Mouse (Mus musculus) CH12.LX (cell line): Measurements from ENCODE around the gene Ccdc88b.

Experiments
- MAZ ChIP-seq: IDR thresholded peaks from 2 replicates; pipeline ENCODE4 v1.6.1; 2012; ENCODE audit warnings: low read depth, mild to moderate bottlenecking, inconsistent platforms, low read length, improper control_type of control experiment, moderate library complexity
- POLR2A ChIP-seq: IDR thresholded peaks from 2 replicates; pipeline ENCODE4 v1.6.1; 2011; ENCODE audit warnings: low read depth, mild to moderate bottlenecking, improper control_type of control experiment, low read length

DNA sequence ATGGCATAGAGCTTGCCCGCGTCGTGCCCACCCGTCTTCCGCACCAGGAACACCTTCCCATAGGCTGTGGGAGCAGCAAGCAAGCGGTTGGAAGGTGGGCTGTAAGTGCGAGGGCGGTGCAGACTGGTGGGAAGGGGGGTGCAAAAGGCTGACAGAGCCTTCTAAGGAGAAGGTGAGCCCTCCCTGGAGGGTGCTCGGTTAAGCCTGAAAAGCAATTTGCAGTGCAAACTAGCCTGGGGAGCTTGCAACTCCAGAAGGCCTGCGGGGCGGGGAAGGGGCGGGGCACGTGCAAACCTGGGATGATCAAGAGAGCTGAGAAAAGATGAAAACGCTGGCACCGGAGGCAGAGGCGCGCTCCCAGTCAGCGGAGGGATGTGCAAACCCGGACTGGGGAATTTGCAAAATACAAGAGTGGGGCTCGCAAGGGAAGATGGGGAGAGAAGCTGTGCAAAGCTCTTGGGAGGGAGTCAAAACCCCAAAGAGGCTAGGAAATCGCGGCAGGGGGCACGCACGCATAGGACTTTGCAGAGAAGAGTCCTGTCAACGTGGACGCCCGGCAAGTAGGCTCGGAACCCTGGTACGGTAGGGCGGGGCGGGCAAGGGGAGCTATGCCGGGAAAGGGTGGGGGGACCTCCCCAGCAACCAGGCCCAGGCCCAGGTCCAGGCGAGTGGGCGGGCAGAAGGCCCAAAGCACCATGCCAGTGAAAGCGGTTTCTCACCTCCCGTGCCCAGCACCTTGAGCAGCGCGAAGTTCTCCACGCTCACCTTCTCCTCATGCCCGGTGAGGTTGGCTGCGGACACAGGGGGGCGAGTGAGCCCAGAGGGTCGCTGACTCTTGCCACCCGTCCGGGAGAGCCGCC, 18.2 kb downstream of the Ccdc88b start:
- no peak for TF ChIP-seq MAZ
- TF ChIP-seq POLR2A, result no peak
